Mouse (Mus musculus) embryonic fibroblast, embryonic 13.5 days (primary cell): Measurements from ENCODE around the gene Mfsd7a. TPM values are rescaled to one million over a fixed set of nuclear protein-coding genes. Genes with fewer than 3 reads are reported as not detected.

ENCODE experiments used
- H3K27ac ChIP-seq: 2 replicates; pipeline ENCODE4 v1.5.1; 2012; ENCODE audit warnings: low read length, control low read depth, inconsistent platforms; ENCODE audit not compliant: insufficient read depth
- H3K4me1 ChIP-seq: 2 replicates; pipeline ENCODE4 v1.6.1; 2011; ENCODE audit warnings: low read length; ENCODE audit not compliant: control insufficient read depth, insufficient read depth
- H3K4me3 ChIP-seq: 2 replicates; pipeline ENCODE4 v1.5.1; 2011; ENCODE audit warnings: mild to moderate bottlenecking, control low read depth, low read length; ENCODE audit not compliant: insufficient read depth
- CTCF ChIP-seq: IDR thresholded peaks from 2 replicates; pipeline ENCODE4 v1.5.1; 2011; ENCODE audit warnings: mild to moderate bottlenecking, control low read depth, low read length, moderate library complexity, borderline replicate concordance; ENCODE audit not compliant: insufficient read depth
- POLR2A ChIP-seq: IDR thresholded peaks from 2 replicates; pipeline ENCODE4 v1.6.1; 2011; ENCODE audit warnings: low read depth, mild to moderate bottlenecking, control low read depth, low read length, moderate library complexity
- polyA plus RNA-seq: library from polyadenylated mRNA; stranded (reverse); fragments of >200 nt; gene quantifications from 2 replicates; pipeline ENCODE4 v1.2.4, GENCODE M21; 2011; ENCODE audit warnings: low read depth; ENCODE audit not compliant: missing spikeins, insufficient read length

The Mfsd7a gene
- polyA plus RNA-seq, 1 experiment = 0.95 TPM

- TF ChIP-seq POLR2A (peak; percentile 82), CTCF (peak; percentile 80)
- no peak within 1 kb of the TSS for H3K27ac ChIP-seq
- H3K4me3 ChIP-seq = peak within 1 kb of the TSS; percentile 96
- H3K4me1 ChIP-seq = no peaks in the 10 kb centered on the region
These were observed 14.7 kb downstream of the Mfsd7a start, which contains the start of gene Atp5k for GRCm38 (mm10) chr5:108433804-108434587. Atp5k (minus strand) TSS chr5:108434448.

GRCm38 (mm10) chr5:108431196-108431595 is 17.5 kb downstream of the Mfsd7a start:
- H3K27ac ChIP-seq = no peak overlapping the region
- H3K4me3 ChIP-seq = no peak overlapping the region
- TF ChIP-seq CTCF (no peak), POLR2A (no peak)
- H3K4me1 ChIP-seq = no peaks in the 10 kb centered on the region

GRCm38 (mm10) chr5:108427186-108427585 is 21.5 kb downstream of the Mfsd7a start:
- TF ChIP-seq POLR2A (no peak), CTCF (peak; percentile 27; the same call in 1 of the 2 replicates)
- H3K27ac ChIP-seq = no peak overlapping the region
- no peak overlapping the region for H3K4me3 ChIP-seq
- H3K4me1 ChIP-seq = no peaks in the 10 kb centered on the region

- no peak for TF ChIP-seq CTCF
- TF ChIP-seq POLR2A = no peak
These were observed 25.3 kb downstream of the Mfsd7a start for GRCm38 (mm10) chr5:108423427-108423826.

GRCm38 (mm10) chr5:108422741-108423140 is 25.9 kb downstream of the Mfsd7a start:
- Histone ChIP-seq H3K4me3 (no peak overlapping the region), H3K4me1 (no peaks in the 10 kb centered on the region), H3K27ac (no peak overlapping the region)
- TF ChIP-seq CTCF (no peak), POLR2A (no peak)

More at GRCm38 (mm10) chr5:108423427-108423826, 25.3 kb downstream of the Mfsd7a start:
- H3K4me1 ChIP-seq = no peaks in the 10 kb centered on the region
- no peak overlapping the region for H3K27ac ChIP-seq
- H3K4me3 ChIP-seq = no peak overlapping the region

- no peak overlapping the region for H3K4me3 ChIP-seq
- no peak for TF ChIP-seq POLR2A
- no peak overlapping the region for H3K27ac ChIP-seq
- H3K4me1 ChIP-seq = no peaks in the 10 kb centered on the region
These were observed 34.0 kb downstream of the Mfsd7a start for GRCm38 (mm10) chr5:108414711-108415110.

GRCm38 (mm10) chr5:108406977-108407376 is 41.7 kb downstream of the Mfsd7a start:
- no peaks in the 10 kb centered on the region for H3K4me1 ChIP-seq
- H3K27ac ChIP-seq = no peak overlapping the region
- no peak overlapping the region for H3K4me3 ChIP-seq
- TF ChIP-seq POLR2A = no peak
- TF ChIP-seq CTCF = no peak

- Histone ChIP-seq H3K27ac (no peak overlapping the region), H3K4me1 (no peaks in the 10 kb centered on the region), H3K4me3 (no peak overlapping the region)
- TF ChIP-seq CTCF (no peak), POLR2A (no peak)
These were observed 43.2 kb downstream of the Mfsd7a start for GRCm38 (mm10) chr5:108405460-108405859.

GRCm38 (mm10) chr5:108403453-108403852 is 45.2 kb downstream of the Mfsd7a start:
- no peak overlapping the region for H3K27ac ChIP-seq
- TF ChIP-seq CTCF = no peak
- no peak for TF ChIP-seq POLR2A
- no peaks in the 10 kb centered on the region for H3K4me1 ChIP-seq
- H3K4me3 ChIP-seq = no peak overlapping the region

Other genes starting within 250 kb of the Mfsd7a start
- gene Dr1, start 180.0 kb downstream of the Mfsd7a start, polyA plus RNA-seq = 32.9 and 34.8 TPM in 2 replicates
- gene Pigg, start 136.3 kb downstream of the Mfsd7a start, polyA plus RNA-seq = 7.9 and 8.0 TPM in 2 replicates
- 0.27 and 0.37 TPM in 2 replicates for gene Gm42517, start 81.0 kb downstream of the Mfsd7a start, polyA plus RNA-seq
- gene Pde6b, start 60.5 kb downstream of the Mfsd7a start, polyA plus RNA-seq = not detected in 2 replicates
- 264 and 289 TPM in 2 replicates for gene Atp5k, start 14.4 kb downstream of the Mfsd7a start, polyA plus RNA-seq
- gene Pcgf3, start 12.3 kb upstream of the Mfsd7a start, polyA plus RNA-seq = 92.3 and 93.4 TPM in 2 replicates
- gene Cplx1, start 101.1 kb upstream of the Mfsd7a start, polyA plus RNA-seq = not detected in 2 replicates
- gene Gak, start 180.9 kb upstream of the Mfsd7a start, polyA plus RNA-seq = 74.7 and 92.7 TPM in 2 replicates
- 29.0 and 36.3 TPM in 2 replicates for gene Tmem175, start 180.9 kb upstream of the Mfsd7a start, polyA plus RNA-seq
- gene Idua, start 211.4 kb upstream of the Mfsd7a start, polyA plus RNA-seq = 17.9 and 18.6 TPM in 2 replicates
- 11.7 and 11.8 TPM in 2 replicates for gene Dgkq, start 220.8 kb upstream of the Mfsd7a start, polyA plus RNA-seq
- 0.23 TPM in 1 of 2 replicates, not detected in the other for gene Slc26a1, start 226.7 kb upstream of the Mfsd7a start, polyA plus RNA-seq
- 22.5 and 30.6 TPM in 2 replicates for gene Fgfrl1, start 243.5 kb upstream of the Mfsd7a start, polyA plus RNA-seq